Mouse (Mus musculus) neutrophil, adult 5-6 weeks (primary cell): ENCODE data around the gene Cdyl. TPM values are rescaled to one million over a fixed set of nuclear protein-coding genes. Genes with fewer than 3 reads are reported as not detected.

ENCODE experiments used
- ATAC-seq: fragments of 151-379, 151-347 bp; 2 replicates; pipeline ENCODE4 v1.8.0; 2017; ENCODE audit warnings: mild to moderate bottlenecking, moderate TSS enrichment; ENCODE audit not compliant: insufficient number of reproducible peaks, poor library complexity, low FRiP score, severe bottlenecking; ENCODE audit errors: extremely low read depth
- total RNA-seq: library from RNA; stranded (forward); fragments of 200-1000 nt; gene quantifications from 2 replicates; pipeline ENCODE4 v1.2.3, GENCODE M21; 2017

Cdyl gene
- total RNA-seq, 1 experiment from 2014 or later, result 29.8 TPM

GRCm38 (mm10) chr13:35678691-35679090 lies 19.1 kb downstream of the Cdyl start:
- ATAC-seq, result no peak

DNA sequence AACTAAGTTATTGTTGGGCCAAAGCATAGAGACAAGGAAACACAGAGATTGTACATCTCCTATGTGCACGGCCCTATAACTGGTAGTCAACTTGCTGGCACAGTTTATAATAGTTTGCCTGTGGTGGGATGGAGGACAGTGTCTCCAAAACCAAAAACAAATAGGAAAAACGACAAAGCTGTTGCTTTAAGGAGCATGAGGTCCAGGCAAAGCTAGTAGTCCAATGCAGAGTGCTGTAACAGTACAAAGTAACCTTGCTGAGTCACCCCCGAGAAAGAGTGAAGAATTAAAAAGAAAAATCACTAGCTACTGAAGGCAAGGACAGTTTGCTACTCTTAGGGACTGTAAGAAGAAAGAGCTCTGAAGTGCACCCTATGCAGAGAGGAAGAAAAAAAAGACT lies 21.7 kb downstream of the Cdyl start:
- no peak for ATAC-seq

GRCm38 (mm10) chr13:35686273-35686672 lies 26.6 kb downstream of the Cdyl start:
- no peak for ATAC-seq

DNA sequence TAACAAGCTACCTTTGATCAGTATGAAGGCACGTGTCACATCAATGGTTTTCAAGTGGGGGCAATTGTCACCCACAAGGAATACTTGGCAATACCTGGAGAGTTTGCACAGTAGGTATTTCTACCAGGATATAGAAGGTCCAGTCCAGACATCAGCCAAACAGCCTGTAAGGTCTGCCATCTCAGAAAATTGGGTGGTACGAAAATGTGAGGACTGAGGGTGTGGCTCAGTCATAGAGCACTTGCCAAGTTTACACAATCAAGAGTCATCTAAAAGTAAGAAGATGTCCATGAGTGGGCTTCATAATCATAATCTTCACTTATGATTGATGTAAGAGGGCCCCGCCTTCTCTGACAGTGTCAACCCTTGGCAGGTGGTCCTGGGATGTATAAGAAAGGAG lies 29.9 kb downstream of the Cdyl start:
- no peak for ATAC-seq

- ATAC-seq, result no peak
Measured at GRCm38 (mm10) chr13:35717658-35718057, 58.0 kb downstream of the Cdyl start.

DNA sequence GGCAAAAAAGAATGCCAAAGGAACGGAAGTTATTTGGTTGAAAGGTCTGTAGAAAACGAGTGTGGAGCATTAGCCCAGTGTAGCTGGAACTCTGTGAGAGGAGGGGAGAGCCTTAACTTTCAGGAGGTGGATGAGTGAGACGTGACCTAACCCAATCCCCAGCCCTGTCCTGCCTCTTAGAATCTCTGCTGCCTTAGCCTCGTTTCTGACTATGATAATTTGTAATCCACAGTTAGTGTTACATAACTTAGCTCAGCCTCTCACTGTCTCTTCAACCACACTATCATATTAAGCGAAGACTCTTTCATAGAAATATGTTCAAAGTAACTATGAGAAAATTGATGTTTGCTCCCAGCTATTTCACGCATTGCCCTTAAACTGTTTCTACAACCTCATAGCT lies 59.9 kb downstream of the Cdyl start:
- no peak for ATAC-seq

DNA sequence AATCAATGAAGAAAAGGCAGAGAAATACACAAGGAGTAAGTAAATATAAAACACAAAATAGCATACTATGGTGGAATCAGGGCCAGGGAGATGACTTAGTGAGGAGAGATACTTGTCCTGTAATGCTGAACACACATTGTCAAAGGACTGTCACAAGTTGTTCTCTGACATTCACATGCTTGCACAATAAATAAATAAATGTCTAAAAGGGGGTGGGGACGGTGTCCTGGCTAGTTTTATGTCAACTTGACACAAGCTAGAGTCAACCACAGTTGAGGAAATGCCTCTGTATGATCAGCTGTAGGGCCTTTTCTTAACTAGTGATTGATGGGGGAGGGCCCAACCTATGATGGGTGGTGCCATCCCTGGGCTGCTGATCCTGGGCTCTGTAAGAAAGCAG lies 63.4 kb downstream of the Cdyl start:
- ATAC-seq, result no peak

- no peak for ATAC-seq
Measured at GRCm38 (mm10) chr13:35726025-35726424, 66.4 kb downstream of the Cdyl start.

GRCm38 (mm10) chr13:35732131-35732530 lies 72.5 kb downstream of the Cdyl start:
- no peak for ATAC-seq

DNA sequence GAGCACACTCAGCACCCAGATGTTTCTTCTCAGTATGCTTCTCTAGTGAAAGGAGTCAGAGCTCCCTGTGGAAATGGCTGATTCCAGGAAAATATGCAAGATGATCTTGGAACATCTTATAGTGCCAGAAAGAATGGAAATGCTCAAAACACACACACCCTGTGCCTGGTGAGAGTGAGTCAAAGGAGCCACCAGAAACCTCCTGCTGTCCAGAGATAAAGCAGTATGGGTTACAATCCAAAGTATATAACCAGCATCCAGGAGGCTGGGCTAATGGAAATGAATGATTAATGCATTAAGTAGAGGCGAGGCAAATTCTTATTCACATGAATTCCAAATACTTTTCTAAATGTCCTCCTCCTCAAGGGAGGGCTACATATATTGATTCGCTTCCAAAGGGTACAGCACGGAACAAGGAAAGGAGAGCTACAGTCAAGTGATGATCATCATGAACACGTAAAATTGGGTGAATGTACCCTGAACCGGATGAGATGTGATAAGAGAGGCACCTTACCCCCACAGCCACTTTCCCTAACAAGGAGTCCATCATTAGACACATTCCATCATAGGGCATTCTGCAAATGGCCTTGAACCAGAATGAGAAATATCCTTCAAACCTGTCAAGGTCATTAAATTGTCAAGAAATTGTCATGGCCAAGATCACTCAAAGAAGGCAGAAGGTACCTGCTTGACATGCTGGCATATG lies 73.4 kb downstream of the Cdyl start:
- ATAC-seq, result no peak

DNA sequence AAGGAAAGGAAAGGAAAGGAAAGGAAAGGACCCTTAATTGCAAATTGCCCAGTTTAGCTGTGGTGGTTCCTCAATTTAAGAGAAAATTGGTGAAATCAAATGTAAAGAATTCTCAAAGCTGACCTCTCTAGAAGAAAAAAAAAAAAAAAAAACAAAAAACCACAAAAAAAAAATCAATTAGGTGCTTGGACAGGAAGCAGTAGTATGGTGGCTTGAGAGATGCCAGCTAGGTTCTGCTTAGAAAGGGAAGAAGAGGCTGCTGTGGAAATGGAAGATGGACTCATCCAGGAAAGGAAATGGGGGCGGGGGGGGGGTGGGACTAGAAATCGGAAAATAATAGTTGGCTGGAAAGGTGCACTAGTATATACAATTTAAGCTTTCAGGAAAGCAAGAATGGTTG lies 77.9 kb downstream of the Cdyl start:
- ATAC-seq, result no peak

- no peak for ATAC-seq
Measured at GRCm38 (mm10) chr13:35738210-35738609, 78.6 kb downstream of the Cdyl start.

GRCm38 (mm10) chr13:35739473-35739872 lies 79.8 kb downstream of the Cdyl start:
- no peak for ATAC-seq

DNA sequence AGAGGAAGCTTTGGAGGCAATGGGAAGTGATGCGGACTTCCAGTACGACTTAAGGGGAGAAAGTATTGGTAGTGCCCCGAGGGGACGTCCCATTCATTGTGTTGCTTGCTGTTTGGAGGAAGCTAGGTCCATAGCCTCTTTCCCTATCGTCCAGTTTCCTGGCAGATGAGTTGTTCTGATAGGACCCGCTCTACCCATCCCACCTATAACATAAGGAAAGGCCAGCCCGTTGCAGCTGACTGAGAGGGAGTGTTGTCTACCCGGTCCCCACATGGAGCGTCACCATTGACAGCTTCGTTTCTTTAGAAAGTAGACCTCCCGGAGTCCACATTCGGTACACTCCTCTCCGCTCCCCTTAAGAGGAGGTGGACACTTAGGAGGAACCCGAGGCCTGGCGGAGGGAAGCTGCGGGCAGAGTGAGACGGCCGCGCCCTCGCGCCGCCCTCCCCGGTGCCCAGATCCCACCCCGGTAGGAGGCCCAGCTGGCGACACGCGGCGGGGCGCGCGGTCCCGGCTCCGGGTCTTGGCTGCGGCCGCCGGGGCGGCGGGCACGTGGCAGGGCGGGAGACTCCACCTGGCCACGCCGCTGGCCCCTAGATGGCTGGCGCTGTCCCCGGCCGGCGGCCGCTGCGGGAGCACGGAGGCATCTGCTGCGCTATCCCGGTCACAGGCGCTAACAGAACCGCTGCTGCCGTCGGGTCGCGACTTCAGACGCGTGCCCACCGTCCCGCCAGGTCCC lies 80.8 kb downstream of the Cdyl start:
- ATAC-seq, result peak; percentile 7; the same call in 1 of the 2 replicates

DNA sequence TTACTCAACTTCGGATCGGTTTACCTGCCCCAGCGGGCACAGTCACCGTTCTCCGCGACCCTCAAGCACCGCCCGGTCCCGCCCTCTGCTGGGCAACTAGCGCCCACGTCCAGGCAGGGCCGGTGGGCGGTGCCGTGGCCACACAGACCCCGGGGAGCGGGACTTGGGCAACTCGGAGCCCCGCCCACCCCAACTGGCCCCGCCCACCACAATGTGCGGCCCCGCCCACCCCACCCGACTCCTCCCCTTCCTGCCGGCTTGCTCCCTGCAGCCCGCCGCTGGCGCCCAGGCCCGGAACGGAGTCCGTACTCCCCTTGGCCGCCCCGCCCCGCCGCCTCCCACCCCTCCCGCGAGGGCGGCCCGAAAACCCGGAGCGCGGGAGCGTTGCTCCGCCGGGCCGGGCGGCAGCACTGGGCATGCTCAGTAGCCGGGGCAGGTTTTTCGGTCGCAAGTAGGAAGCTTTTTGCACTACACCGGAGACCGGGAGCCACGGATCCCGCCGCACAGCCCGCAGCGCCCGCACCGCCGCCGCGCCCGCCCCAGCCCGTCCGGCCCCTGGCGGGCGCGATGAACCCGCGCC lies 81.5 kb downstream of the Cdyl start:
- ATAC-seq, result peak; percentile 79

GRCm38 (mm10) chr13:35741620-35742421 lies 82.2 kb downstream of the Cdyl start:
- peak; percentile 26; the same call in 1 of the 2 replicates for ATAC-seq

- no peak for ATAC-seq
Measured at GRCm38 (mm10) chr13:35742696-35743095, 83.1 kb downstream of the Cdyl start.

DNA sequence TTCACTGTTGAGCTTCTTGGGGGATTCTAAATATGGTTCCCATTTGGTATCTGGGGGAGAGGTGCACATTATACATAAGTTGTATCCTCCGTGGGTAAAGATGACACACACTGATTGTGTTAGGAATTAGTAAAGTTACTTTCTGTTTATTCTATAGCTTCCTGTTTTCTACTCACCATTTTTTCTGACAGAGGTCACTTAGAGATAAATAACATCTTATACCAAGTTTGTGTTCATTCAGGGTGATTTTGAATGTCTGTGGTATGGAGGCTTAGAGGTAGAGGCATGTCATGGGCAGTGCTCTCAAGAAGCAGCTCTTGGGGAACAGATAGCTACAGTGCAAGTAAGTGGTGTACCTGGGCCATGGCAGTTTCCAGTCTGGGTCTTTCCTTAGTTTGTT lies 83.6 kb downstream of the Cdyl start:
- no peak for ATAC-seq

GRCm38 (mm10) chr13:35749194-35749593 lies 89.6 kb downstream of the Cdyl start:
- ATAC-seq, result peak; percentile 95
